Mouse (Mus musculus): ENCODE results near the gene Odf2. TPM values are rescaled to one million over a fixed set of nuclear protein-coding genes. Genes with fewer than 3 reads are reported as not detected.
A peak's percentile ranks its signal among the peaks of the same experiment; 100 is the strongest.
"Not testable (repeated sequence)": the region's sequence is repeated elsewhere in the genome, so short reads cannot be mapped to it uniquely, and the experiment has no call there.

The Odf2 gene
- polyA plus RNA-seq, 1 experiment from 2014 or later: 21.8 TPM

- no peak overlapping the region for H3K4me2 ChIP-seq (replicated peaks; ENCODE audit: low read depth, low read length)
- H3K27me3 ChIP-seq (replicated peaks; ENCODE audit: insufficient read depth, low read length): no peaks in the 10 kb centered on the region
- DNase-seq (ENCODE audit: low spot score): peak; percentile 36
- no peak for TF ChIP-seq CTCF (IDR thresholded peaks at IDR 0.05)
- H3K4me1 ChIP-seq (ENCODE audit: insufficient read depth, low read depth, low read length): no peaks in the 10 kb centered on the region
- no peaks in the 10 kb centered on the region for H3K9me3 ChIP-seq (ENCODE audit: low read length)
- ATAC-seq: no peak
- no peaks in the 10 kb centered on the region for H3K36me3 ChIP-seq (ENCODE audit: insufficient read depth, low read length)
- WGBS: 61% methylated on average over 17 of the region's 17 CpGs
- no peak overlapping the region for H3K27ac ChIP-seq (ENCODE audit: low read length)
- H3K9ac ChIP-seq (replicated peaks; ENCODE audit: low read depth): no peak overlapping the region
- H3K4me3 ChIP-seq (ENCODE audit: low read depth, low read length): no peak overlapping the region
Observed at GRCm38 (mm10) chr2:29879964-29880830, 8.8 kb upstream of the Odf2 start.

GRCm38 (mm10) chr2:29886659-29887292 is 2.2 kb upstream of the Odf2 start:
- not testable (repeated sequence) for H3K27ac ChIP-seq (ENCODE audit: low read length); H3K9ac ChIP-seq (replicated peaks; ENCODE audit: low read depth); H3K4me1 ChIP-seq (ENCODE audit: insufficient read depth, low read depth, low read length); H3K36me3 ChIP-seq (ENCODE audit: insufficient read depth, low read length); H3K27me3 ChIP-seq (replicated peaks; ENCODE audit: insufficient read depth, low read length); DNase-seq (ENCODE audit: low spot score); H3K4me2 ChIP-seq (replicated peaks; ENCODE audit: low read depth, low read length); ATAC-seq; H3K4me3 ChIP-seq (ENCODE audit: low read depth, low read length); H3K9me3 ChIP-seq (ENCODE audit: low read length)
- WGBS: 66% methylated on average over 9 of the region's 9 CpGs

GRCm38 (mm10) chr2:29889991-29890833 is 1.2 kb downstream of the Odf2 start:
- DNase-seq (ENCODE audit: low spot score): peak; percentile 93

GRCm38 (mm10) chr2:29891773-29892172 is 2.8 kb downstream of the Odf2 start:
- Histone ChIP-seq H3K36me3 (ENCODE audit: insufficient read depth, low read length) (peaks cover 33% of the 10 kb centered on the region; the same call in 1 of the 2 replicates), H3K9me3 (ENCODE audit: low read length) (no peaks in the 10 kb centered on the region), H3K9ac (replicated peaks; ENCODE audit: low read depth) (no peak overlapping the region), H3K27ac (ENCODE audit: low read length) (no peak overlapping the region), H3K4me2 (replicated peaks; ENCODE audit: low read depth, low read length) (no peak overlapping the region), H3K4me3 (ENCODE audit: low read depth, low read length) (no peak overlapping the region), H3K27me3 (replicated peaks; ENCODE audit: insufficient read depth, low read length) (no peaks in the 10 kb centered on the region), H3K4me1 (ENCODE audit: insufficient read depth, low read depth, low read length) (peaks cover 3% of the 10 kb centered on the region; the same call in 1 of the 2 replicates)
- ATAC-seq (no peak), DNase-seq (ENCODE audit: low spot score) (no peak)
- TF ChIP-seq CTCF (IDR thresholded peaks at IDR 0.05): no peak
- TF ChIP-seq EP300 (IDR thresholded peaks at IDR 0.05): no peak
- 95% methylated on average over 6 of the region's 6 CpGs for WGBS

More at GRCm38 (mm10) chr2:29889991-29890833, 1.2 kb downstream of the Odf2 start:
- no peaks in the 10 kb centered on the region for H3K9me3 ChIP-seq (ENCODE audit: low read length)
- H3K36me3 ChIP-seq (ENCODE audit: insufficient read depth, low read length): peaks cover 22% of the 10 kb centered on the region; the same call in 1 of the 2 replicates
- peak; percentile 85 for ATAC-seq
- peak overlapping the region; percentile 92 for H3K4me2 ChIP-seq (replicated peaks; ENCODE audit: low read depth, low read length)
- H3K4me3 ChIP-seq (ENCODE audit: low read depth, low read length): peak overlapping the region; percentile 73
- H3K27me3 ChIP-seq (replicated peaks; ENCODE audit: insufficient read depth, low read length): no peaks in the 10 kb centered on the region
- peak overlapping the region; percentile 67 for H3K9ac ChIP-seq (replicated peaks; ENCODE audit: low read depth)
- peaks cover 3% of the 10 kb centered on the region; the same call in 1 of the 2 replicates for H3K4me1 ChIP-seq (ENCODE audit: insufficient read depth, low read depth, low read length)
- H3K27ac ChIP-seq (ENCODE audit: low read length): peak overlapping the region; percentile 86
- TF ChIP-seq EP300 (IDR thresholded peaks at IDR 0.05) (no peak), CTCF (IDR thresholded peaks at IDR 0.05) (peak; percentile 67)
- WGBS: under 1% methylated on average over 52 of the region's 61 CpGs

- Histone ChIP-seq H3K27me3 (replicated peaks; ENCODE audit: insufficient read depth, low read length) (no peaks in the 10 kb centered on the region), H3K4me1 (ENCODE audit: insufficient read depth, low read depth, low read length) (no peaks in the 10 kb centered on the region; the same call in 1 of the 2 replicates), H3K4me3 (ENCODE audit: low read depth, low read length) (no peak overlapping the region), H3K27ac (ENCODE audit: low read length) (no peak overlapping the region), H3K9ac (replicated peaks; ENCODE audit: low read depth) (no peak overlapping the region), H3K4me2 (replicated peaks; ENCODE audit: low read depth, low read length) (no peak overlapping the region), H3K36me3 (ENCODE audit: insufficient read depth, low read length) (peaks cover 72% of the 10 kb centered on the region), H3K9me3 (ENCODE audit: low read length) (no peaks in the 10 kb centered on the region)
- DNase-seq (ENCODE audit: low spot score) (no peak), ATAC-seq (no peak)
- 96% methylated on average over 1 of the region's 1 CpGs for WGBS
- TF ChIP-seq EP300 (IDR thresholded peaks at IDR 0.05): no peak
- no peak for TF ChIP-seq CTCF (IDR thresholded peaks at IDR 0.05)
Observed at GRCm38 (mm10) chr2:29896071-29896470, 7.0 kb downstream of the Odf2 start.

GRCm38 (mm10) chr2:29897366-29897765 is 8.3 kb downstream of the Odf2 start:
- H3K4me2 ChIP-seq (replicated peaks; ENCODE audit: low read depth, low read length): no peak overlapping the region
- no peaks in the 10 kb centered on the region for H3K4me1 ChIP-seq (ENCODE audit: insufficient read depth, low read depth, low read length)
- no peak for ATAC-seq

More at GRCm38 (mm10) chr2:29897366-29897765, 8.3 kb downstream of the Odf2 start:
- Histone ChIP-seq H3K36me3 (ENCODE audit: insufficient read depth, low read length) (peaks cover 84% of the 10 kb centered on the region), H3K9ac (replicated peaks; ENCODE audit: low read depth) (no peak overlapping the region), H3K9me3 (ENCODE audit: low read length) (no peaks in the 10 kb centered on the region), H3K27ac (ENCODE audit: low read length) (no peak overlapping the region), H3K4me3 (ENCODE audit: low read depth, low read length) (no peak overlapping the region), H3K27me3 (replicated peaks; ENCODE audit: insufficient read depth, low read length) (no peaks in the 10 kb centered on the region)
- 60% methylated on average over 2 of the region's 2 CpGs for WGBS
- no peak for TF ChIP-seq CTCF (IDR thresholded peaks at IDR 0.05)
- no peak for TF ChIP-seq EP300 (IDR thresholded peaks at IDR 0.05)
- no peak for DNase-seq (ENCODE audit: low spot score)
